Mouse (Mus musculus): ENCODE measurements at regions not wholly inside any gene's neighbourhood (a gene's known extent, or its start where the extent isn't known, plus 50 kb on each side); places are given as distances from the start of the nearest gene placed in this dataset.

DNA sequence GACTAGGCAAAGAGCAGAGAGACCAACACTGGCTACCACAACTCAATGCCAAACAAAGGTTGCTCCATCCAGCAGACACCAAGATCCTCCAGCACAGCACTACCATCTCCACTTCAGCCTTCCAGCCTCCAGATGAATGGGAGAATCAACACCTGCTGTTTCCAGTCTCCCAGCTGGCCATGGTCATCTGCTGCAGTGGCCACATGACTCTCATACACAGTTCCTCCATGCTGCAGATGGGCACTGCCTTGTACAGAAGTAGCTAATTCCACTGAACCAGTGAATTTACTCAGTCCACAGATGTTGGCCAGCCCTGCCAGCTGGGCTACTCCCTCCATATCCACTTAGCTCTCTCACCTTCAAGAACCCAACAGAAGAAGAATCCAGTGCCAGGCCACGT lies 63.0 kb upstream of the Vstm5 start:
- DNase-seq, result no peak

- DNase-seq, result no peak
Observed at GRCm38 (mm10) chr9:15175412-15175811, 63.4 kb upstream of the Vstm5 start.

DNA sequence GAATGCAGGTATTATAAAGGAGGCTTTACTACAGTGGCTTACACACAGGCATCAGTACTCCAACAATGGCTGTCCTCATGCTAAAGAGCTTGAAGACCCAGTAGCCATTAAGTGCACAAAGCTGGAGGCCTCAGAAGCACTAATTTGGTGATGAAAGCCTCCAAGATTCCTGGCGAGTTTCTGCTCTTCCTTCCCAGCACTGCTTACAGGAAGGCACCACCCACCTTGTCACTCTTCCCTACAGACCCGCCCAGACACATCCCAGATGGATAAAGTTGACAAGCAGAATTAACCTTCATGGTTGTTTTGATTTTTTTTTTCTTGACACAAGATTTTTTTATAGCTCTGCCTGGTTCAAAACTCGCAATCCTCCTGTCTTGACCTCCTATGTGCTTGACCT lies 59.0 kb upstream of the Hephl1 start:
- no peak for DNase-seq

DNA sequence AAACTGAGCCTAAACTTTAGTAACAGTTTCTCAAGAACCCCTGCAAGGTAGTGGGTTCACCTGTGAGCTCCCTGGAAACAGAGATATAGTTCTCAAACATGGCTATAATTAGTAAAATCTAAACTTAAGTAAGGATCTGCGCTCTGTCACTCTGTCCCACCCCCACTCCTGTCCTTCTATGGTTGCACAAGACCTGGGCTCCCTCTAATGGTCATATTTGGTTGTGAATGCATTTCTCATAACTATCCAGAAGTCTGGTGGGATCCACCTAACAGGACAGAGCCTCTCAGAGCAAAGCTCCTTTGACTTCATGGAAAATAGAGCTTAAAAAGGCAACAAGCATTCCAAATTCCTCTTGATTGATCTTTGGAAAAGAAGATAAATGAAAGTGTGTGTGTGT lies 57.8 kb upstream of the Hephl1 start:
- peak; percentile 18 for DNase-seq

DNA sequence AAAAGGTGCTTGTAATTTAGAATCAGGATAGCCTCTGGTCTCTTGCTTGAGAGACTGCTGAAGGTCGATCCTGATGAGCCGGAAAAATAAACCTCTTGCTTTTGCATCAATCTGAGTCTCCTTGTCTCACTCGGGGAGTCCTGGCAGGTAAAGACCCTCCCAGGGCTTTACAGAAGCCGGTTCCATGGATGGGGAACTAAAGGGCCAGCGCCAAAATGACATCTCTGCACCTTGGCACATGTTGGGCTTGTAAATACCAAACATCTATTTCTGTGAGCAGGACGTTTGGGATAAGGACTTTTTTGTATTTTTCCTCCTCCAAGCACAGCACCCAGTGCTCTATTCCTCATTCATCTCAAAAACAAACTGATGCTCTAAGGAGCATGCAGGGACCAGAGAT lies 57.1 kb upstream of the Hephl1 start:
- no peak for DNase-seq

DNA sequence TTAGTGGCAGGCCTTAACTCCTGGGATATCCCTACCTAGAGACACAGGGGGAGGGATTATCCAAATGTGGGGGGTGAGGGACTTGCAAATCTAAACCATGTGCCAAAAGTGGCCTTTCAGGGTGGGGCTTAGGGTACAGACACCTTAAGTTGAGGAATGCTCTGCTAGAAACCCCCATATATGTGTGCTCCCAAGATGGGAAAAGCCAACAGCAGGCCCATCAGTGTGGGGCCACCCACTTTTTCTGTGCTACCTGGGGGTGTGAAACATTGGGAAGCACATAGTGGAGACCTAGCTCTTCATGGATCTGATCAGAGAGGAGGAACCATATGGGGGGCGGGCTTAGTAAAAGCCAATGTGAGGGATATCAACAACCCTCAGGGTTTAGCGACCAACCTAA lies 55.0 kb upstream of the Hephl1 start:
- DNase-seq, result no peak

- no peak for DNase-seq
Observed at GRCm38 (mm10) chr9:15166476-15166875, 54.6 kb upstream of the Hephl1 start.
